Mouse (Mus musculus): ENCODE measurements around the gene Ppp4r3b. TPM values are rescaled to one million over a fixed set of nuclear protein-coding genes. Genes with fewer than 3 reads are reported as not detected.
A peak's percentile ranks its signal among the peaks of the same experiment; 100 is the strongest.

Ppp4r3b gene
- total RNA-seq, 2 experiments from 2014 or later, result 52.5 to 97.1 TPM

DNA sequence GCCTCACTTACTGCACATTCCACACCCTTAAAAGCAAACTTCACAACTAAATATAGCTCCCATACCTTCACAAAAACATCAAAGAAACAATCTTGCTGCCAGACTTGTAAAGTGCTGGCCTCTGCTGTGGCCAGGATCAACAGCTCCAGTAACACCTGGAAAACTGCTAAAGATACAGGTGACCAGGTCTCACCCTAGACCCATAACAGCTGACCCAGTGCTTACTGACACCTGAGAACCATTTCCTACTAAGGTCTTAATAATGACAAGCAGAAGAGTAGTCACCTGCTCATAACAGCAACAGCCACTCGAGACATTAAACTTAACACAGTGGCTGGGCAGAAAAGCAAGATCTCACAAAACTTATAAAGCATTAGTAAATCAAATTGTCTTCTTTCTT is 60.9 kb downstream of the Ppp4r3b start:
- no peak for ATAC-seq (replicated peaks; ENCODE audit: poor library complexity, severe bottlenecking)

DNA sequence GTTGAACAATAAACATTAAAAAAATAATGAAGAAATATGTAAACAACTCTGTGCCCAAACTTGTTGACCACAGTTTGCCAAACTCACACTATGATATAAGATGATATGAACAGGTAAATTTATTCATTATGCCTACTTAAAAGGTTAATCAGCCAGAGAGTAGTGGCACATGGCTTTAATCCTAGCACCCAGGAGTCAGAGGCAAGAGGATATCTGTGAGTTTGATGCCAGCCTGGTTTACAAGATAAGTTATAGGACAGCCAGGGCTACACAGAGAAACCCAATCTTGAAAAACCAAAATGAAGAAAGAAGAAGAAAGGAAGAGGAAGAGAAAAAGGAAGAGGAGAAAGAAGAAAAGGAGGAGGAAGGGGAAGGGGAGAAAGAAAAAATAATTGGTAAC is 64.7 kb downstream of the Ppp4r3b start:
- ATAC-seq (replicated peaks; ENCODE audit: poor library complexity, severe bottlenecking), result no peak

DNA sequence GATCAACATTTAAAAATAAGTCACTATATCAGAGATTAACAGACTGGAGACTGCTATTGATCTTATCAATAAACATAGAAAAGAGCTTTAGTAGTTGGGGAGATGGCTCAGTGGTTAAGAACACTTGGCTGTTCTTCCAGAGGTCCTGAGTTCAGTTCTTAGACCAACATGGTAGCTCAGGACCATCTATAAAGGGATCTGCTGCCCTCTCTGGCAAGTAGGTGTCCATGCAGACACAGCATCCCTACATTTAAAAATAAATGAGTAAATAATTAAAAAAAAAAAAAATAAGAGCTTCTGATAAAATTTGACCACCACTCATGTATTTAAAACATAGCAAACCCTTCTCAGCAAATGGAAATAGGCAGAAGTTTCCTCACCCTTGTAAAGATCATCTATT is 65.4 kb downstream of the Ppp4r3b start:
- no peak for ATAC-seq (replicated peaks; ENCODE audit: poor library complexity, severe bottlenecking)

DNA sequence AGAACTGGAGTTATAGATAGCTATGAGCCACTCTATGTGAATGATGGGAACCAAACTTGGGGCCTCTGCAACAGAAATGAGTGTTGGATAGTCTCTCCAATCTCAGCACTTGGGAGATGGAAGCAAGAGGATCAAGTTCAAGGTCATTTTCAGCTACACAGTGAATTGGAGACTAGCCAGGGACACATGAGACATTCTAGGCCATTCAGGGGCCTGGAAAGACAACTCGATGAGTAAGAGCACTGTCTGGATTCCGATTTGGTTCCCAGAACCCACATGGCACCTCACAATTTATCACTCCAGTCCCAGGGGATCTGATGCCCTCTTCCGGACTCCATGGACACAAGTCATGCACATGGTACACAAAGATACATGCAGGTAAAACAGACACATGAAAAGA is 65.9 kb downstream of the Ppp4r3b start:
- no peak for ATAC-seq (replicated peaks; ENCODE audit: poor library complexity, severe bottlenecking)

DNA sequence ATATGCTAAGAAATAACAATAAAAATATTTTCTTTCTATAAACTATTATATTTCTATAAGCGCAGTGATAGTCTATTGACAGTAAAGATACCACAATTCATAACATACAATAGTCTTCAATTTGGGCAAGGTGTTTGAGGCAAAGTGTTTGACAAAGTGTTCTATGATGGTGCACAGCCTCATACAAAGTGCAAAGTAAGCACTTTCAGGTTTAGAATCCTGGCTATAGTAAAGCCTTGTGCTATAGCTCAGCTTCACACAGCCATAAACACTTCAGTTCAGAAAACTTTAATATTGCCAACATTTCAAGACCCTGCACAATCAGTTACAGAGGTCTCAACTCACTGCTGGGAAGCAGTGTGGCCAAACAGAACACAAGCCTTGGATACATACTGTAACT is 66.7 kb downstream of the Ppp4r3b start:
- no peak for ATAC-seq (replicated peaks; ENCODE audit: poor library complexity, severe bottlenecking)

DNA sequence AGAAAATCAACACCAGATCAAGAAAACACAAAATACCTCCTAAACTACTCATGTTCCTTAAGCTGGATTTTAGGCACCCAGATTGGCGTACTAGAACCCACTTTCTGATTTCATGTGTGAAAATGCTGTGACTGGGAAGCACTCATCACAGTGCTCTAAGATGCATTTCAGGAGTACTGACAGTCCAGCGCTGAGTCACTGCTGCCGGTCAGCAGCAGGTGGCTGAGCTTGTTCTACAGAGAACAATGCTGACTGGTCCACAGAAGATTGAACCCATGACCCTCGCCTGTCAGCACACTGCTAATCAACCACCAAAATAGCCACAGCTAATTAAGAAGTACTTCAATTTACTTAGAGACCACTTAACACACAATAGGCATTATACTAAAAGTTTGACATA is 69.3 kb downstream of the Ppp4r3b start:
- ATAC-seq (replicated peaks; ENCODE audit: poor library complexity, severe bottlenecking), result no peak

DNA sequence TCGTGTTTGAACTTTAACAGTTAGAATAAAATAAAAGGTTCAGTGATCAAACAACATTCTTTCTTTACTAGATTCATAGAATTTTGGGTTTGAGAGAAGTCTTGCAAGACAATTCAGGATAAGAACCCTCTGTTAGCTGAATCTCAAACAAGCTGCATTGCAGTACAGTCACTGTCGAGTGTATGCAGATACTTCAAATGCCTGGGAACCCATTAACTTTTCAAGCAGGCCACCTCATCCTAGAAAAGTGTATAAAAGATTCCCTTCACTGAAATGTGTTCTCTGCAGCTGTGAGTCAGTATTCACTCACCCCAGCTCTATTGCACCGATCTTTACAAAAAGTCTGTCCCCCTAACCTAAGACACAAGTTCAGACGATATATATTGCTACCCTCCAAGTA is 73.3 kb downstream of the Ppp4r3b start:
- no peak for ATAC-seq (replicated peaks; ENCODE audit: poor library complexity, severe bottlenecking)

DNA sequence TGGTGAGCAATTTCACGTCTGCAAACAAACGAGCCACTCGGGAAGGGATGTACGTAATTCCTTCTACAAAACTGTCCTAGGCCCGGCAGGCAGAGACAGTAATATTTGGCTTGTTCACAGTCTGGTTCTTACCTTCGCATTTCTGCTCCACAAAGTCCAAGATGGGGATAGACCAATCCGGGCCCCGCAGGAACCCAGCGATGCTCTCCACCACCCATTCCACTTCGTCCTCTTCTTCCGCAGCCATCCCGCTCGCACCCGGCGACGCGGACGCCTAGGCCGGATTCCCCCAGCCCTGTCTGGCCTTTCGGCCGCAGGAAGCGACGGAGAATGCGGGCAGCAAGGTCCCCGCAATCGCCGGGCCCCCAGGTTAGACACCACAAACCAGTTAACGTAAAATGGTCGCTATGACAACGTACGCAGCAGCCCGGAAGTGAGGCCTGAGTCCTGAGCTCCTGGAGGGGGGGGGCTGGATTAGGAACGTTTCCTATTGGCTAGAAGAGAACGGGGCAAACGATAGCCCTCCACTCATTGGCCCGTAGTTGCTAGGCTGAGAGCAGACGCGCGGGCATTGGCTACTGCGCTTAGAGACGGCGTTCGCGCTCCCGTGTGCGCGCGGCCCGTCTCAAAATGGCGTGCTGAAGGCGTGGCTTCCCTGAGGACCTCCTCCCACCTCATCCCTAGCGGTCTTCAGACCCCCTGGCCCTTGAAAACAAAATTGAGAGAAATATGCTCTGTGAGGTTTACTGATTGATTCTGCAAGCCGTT is 74.4 kb downstream of the Ppp4r3b start, which contains the start of gene Cfap36:
Gene Cfap36, minus strand, starts transcription at position 527 of the 768 bp plus-strand sequence.
- ATAC-seq (replicated peaks; ENCODE audit: poor library complexity, severe bottlenecking), result peak; percentile 98

DNA sequence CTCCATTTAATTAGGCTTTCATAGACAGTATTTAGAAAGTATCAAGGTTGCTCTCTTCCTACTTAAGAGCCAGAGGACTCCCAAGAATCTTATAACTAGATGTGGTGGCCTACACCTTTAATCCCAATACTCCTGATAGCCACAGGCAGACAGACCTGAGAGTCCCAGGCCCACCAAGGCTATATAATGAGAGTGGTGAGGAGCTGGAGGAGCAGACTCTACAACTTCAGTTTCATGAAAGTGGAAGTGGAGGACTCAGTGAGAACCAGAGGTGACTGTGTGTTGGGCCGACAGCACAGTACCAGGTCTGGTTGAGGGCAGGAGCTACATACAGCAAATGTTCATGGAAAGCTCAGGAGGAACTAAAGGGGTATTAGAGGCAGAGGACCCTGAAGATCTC is 75.0 kb downstream of the Ppp4r3b start:
- no peak for ATAC-seq (replicated peaks; ENCODE audit: poor library complexity, severe bottlenecking)

DNA sequence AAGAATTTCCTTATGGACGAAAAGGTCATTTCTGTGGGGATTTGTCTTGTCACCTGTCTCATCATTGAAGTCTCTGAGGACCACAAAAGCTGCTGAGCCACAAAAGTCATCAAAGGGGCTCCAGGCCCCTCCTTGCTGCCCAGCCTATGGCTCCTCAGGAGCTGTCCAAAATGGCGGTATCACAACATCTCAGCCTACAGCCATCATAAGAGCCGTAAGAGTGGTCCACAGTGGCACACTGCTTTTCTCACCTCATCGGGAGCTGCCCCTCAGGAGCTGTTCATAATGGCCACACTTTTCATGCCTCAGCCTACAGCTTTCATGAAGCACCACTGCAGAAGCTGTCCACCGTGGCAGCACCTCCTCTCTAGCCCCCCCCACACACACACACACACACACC is 75.7 kb downstream of the Ppp4r3b start:
- ATAC-seq (replicated peaks; ENCODE audit: poor library complexity, severe bottlenecking), result no peak

DNA sequence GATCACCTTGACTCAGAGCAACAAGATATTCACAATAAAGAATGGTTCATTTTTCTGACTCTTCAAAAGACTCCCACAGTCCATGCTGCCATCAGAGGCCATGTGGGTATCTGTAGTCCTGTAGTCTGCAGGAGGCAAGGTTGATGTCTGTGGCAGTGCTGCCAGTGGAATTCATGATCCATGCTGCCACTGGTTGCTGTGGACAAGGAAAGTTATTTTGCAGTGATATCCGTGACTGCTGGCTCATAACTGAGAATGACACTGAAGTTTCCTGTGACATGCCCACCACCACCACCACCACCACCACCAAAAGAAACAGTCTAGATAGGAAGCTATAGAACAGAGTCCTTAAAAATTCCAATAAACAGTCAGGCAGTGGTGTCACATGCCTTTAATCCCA is 82.0 kb downstream of the Ppp4r3b start:
- no peak for ATAC-seq (replicated peaks; ENCODE audit: poor library complexity, severe bottlenecking)

DNA sequence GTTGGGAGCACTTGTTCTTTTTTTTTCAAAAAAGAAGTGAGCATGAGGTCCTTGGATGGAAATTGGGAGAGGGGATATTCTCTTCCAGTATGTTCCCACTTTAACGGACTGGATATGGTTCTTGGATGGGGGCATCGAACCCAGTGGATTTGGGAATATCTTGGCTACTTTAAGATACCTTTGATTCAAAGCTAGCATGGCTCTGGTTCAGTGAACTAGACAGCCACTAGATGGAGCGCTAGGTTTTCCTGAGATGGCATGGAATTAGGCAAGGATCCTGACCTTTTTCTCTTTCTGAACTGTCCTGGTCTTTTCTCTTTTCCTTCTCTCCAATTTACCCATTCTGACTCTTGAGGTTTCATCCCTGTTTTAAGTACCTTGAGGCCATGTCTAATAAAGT is 95.1 kb downstream of the Ppp4r3b start:
- ATAC-seq (replicated peaks; ENCODE audit: poor library complexity, severe bottlenecking), result peak; percentile 74

Other genes starting within 250 kb of the Ppp4r3b start
- gene Pnpt1, start 42.1 kb upstream of the Ppp4r3b start, total RNA-seq (2014; fragmentation: Nextera tagmentation), result 41.0 and 45.3 TPM in 2 replicates
- 45.4 and 59.7 TPM in 2 replicates for gene Pnpt1, start 42.1 kb upstream of the Ppp4r3b start, total RNA-seq (2017)
- 21.8 and 29.7 TPM in 2 replicates for gene Cfap36, start 74.5 kb downstream of the Ppp4r3b start, total RNA-seq (2014; fragmentation: Nextera tagmentation)
- 43.6 and 54.9 TPM in 2 replicates for gene Cfap36, start 74.5 kb downstream of the Ppp4r3b start, total RNA-seq (2017)
- gene Ccdc88a, start 200.8 kb downstream of the Ppp4r3b start, total RNA-seq (2014; fragmentation: Nextera tagmentation), result 23.6 and 25.7 TPM in 2 replicates
- 32.3 and 35.8 TPM in 2 replicates for gene Ccdc88a, start 200.8 kb downstream of the Ppp4r3b start, total RNA-seq (2017)